Mouse (Mus musculus): Measurements from ENCODE around the gene Cd40lg. TPM values are rescaled to one million over a fixed set of nuclear protein-coding genes. Genes with fewer than 3 reads are reported as not detected.

Cd40lg gene
- total RNA-seq, 2 experiments from 2014 or later = not detected

GRCm38 (mm10) chrX:57260744-57261143 is 48.8 kb downstream of the Cd40lg start:
- no peak for DNase-seq (ENCODE audit: low spot score in 2 of 2)

- DNase-seq (ENCODE audit: low spot score in 2 of 2) = no peak
These were observed 51.6 kb downstream of the Cd40lg start for GRCm38 (mm10) chrX:57263515-57263914.

Other genes starting within 250 kb of the Cd40lg start
- gene Brs3, start 169.1 kb upstream of the Cd40lg start, total RNA-seq (2021) = not detected
- gene Htatsf1, start 158.6 kb upstream of the Cd40lg start, total RNA-seq (2021) = 10 to 100 TPM; 49.7 to 53.2 TPM
- gene Vgll1, start 124.0 kb upstream of the Cd40lg start, total RNA-seq (2021) = not detected
- gene Arhgef6, start 126.6 kb downstream of the Cd40lg start, total RNA-seq (2021) = 10 to 100 TPM; 35.8 to 38.8 TPM
- 10 to 100 TPM; 53.4 to 63.8 TPM for gene Rbmx, start 180.9 kb downstream of the Cd40lg start, total RNA-seq (2021)
- gene Gm364, start 197.0 kb downstream of the Cd40lg start, total RNA-seq (2021) = not detected